Mouse (Mus musculus): Measurements from ENCODE around the gene C1ra.
"Not testable (repeated sequence)": the region's sequence is repeated elsewhere in the genome, so short reads cannot be mapped to it uniquely, and the experiment has no call there.

Gene C1ra

GRCm38 (mm10) chr6:124512355-124512836, at the start of gene C1ra:
C1ra (plus strand) TSS chr6:124512405.
- ATAC-seq (ENCODE audit: insufficient number of reproducible peaks, low FRiP score, low TSS enrichment) = 0 out of 2 replicates have a peak, but pooled peaks have one; percentile 28

- 0 out of 2 replicates have a peak, but pooled peaks have one; percentile 4 for ATAC-seq (ENCODE audit: insufficient number of reproducible peaks, low FRiP score, low TSS enrichment)
These were observed 48.3 kb upstream of the C1ra start for GRCm38 (mm10) chr6:124463881-124464291.

- ATAC-seq (ENCODE audit: insufficient number of reproducible peaks, low FRiP score, low TSS enrichment) = peak; percentile 91
These were observed 47.6 kb upstream of the C1ra start, which contains the start of gene Clstn3 for GRCm38 (mm10) chr6:124464305-124465271. Clstn3 (minus strand) TSS chr6:124464794.

- ATAC-seq (ENCODE audit: insufficient number of reproducible peaks, low FRiP score, low TSS enrichment) = no peak
These were observed 46.9 kb upstream of the C1ra start for GRCm38 (mm10) chr6:124465299-124465698.

- ATAC-seq (ENCODE audit: insufficient number of reproducible peaks, low FRiP score, low TSS enrichment) = no peak
These were observed 46.5 kb upstream of the C1ra start for GRCm38 (mm10) chr6:124465729-124466128.

DNA sequence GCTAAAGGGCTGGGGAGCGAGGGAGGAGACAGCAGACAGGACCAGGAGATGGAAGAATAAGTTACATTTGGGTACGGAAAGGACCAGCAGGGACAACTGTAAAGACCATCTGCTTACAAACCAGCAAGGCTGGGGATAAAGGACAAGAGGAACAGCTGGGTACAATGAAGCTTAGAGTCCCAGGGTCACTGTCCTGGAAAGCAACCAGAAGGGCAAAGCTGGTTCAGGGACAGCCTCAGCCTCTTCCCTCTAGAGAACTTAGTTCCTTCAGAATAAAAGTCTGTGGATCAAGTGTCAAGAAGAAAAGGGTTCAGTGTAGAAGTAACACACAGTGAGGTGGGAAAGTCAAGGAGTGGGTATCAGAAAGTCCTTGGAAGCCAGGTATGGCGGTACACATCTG, 41.1 kb upstream of the C1ra start:
- no peak for ATAC-seq (ENCODE audit: insufficient number of reproducible peaks, low FRiP score, low TSS enrichment)

DNA sequence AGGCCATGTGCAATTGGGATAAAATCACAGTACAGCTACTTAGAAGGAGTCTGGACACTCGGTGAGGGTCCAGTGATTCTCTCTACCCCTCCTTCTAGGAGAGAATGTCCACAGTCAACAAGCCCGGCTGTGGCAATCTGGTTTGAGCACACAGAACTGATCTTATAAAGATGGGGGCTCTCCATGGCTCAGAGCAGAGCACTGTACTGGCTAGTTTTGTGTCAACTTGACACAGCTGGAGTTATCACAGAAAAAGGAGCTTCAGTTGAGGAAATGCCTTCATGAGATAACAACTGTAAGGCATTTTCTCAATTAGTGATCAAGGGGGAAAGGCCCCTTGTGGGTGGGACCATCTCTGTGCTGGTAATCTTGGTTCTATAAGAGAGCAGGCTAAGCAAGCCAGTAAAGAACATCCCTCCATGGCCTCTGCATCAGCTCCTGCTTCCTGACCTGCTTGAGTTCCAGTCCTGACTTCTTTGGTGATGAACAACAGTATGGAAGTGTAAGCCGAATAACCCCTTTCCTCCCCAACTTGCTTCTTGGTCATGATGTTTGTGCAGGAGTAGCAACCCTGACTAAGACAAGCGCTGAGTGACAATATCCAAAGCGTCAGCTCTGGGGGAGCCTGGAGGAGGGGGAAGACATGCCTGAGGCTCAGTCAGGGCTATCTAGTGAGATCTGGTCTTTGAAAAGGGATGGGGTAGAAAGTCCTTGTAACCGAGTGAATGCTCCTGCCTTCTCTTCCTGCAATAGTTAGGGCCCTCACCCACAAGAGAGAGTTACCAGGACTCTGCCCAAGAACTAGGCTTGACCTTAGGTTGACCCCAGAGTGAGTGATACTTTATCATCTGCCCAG, 40.2 kb upstream of the C1ra start:
- ATAC-seq (ENCODE audit: insufficient number of reproducible peaks, low FRiP score, low TSS enrichment) = not testable (repeated sequence)

- ATAC-seq (ENCODE audit: insufficient number of reproducible peaks, low FRiP score, low TSS enrichment) = no peak
These were observed 39.4 kb upstream of the C1ra start for GRCm38 (mm10) chr6:124472801-124473200.

GRCm38 (mm10) chr6:124474621-124475020, 37.6 kb upstream of the C1ra start:
- ATAC-seq (ENCODE audit: insufficient number of reproducible peaks, low FRiP score, low TSS enrichment) = no peak

DNA sequence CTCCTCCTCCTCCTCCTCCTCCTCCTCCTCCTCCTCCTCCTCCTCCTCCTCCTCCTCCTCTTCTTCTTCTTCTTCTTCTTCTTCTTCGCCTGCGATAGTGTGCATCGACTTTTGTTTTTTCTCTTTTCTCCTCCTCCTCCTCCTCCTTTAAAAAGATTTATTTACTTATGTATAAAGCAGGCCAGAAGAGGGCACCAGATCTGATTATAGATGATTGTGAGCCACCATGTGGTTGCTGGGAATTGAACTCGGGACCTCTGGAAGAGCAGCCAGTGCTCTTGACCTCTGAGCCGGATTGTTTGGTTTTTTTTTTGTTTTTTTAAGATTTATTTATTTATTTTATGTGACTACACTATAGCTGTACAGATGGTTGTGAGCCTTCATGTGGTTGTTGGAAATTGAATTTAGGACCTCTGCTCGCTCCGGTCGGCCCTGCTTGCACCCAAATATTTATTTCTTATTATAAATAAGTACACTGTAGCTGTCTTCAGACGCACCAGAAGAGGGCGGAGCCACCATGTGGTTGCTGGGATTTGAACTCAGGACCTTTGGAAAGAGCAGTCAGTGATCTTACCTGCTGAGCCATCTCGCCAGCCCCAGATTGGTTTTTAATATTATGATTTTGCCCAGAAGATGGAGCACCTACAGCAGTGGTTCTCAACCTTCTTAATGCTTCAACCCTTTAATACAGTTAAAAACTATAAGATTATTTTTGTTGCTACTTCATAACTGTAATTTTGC, 36.7 kb upstream of the C1ra start:
- not testable (repeated sequence) for ATAC-seq (ENCODE audit: insufficient number of reproducible peaks, low FRiP score, low TSS enrichment)

DNA sequence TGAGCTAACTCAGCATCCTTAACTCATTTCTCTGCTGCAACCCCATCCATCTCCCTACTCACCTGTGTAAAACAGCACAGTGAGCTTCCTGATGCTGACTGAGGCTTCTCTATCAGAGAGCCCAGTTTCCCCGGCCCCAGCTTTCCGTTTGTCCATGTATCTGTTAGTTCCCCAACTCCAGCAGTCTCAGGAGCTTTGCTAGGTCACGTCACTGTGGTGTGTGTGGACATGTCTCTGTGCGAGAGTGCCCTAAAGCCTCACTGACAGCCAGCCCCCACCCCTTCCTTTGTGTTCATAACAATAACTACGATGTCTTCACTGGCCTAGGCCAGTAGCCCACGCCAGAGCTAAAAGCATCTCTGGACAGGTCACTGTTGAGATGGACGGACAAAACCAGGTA, 36.0 kb upstream of the C1ra start:
- ATAC-seq (ENCODE audit: insufficient number of reproducible peaks, low FRiP score, low TSS enrichment) = no peak

- ATAC-seq (ENCODE audit: insufficient number of reproducible peaks, low FRiP score, low TSS enrichment) = no peak
These were observed 35.4 kb upstream of the C1ra start for GRCm38 (mm10) chr6:124476796-124477195.

- ATAC-seq (ENCODE audit: insufficient number of reproducible peaks, low FRiP score, low TSS enrichment) = no peak
These were observed 35.0 kb upstream of the C1ra start for GRCm38 (mm10) chr6:124477221-124477655.

DNA sequence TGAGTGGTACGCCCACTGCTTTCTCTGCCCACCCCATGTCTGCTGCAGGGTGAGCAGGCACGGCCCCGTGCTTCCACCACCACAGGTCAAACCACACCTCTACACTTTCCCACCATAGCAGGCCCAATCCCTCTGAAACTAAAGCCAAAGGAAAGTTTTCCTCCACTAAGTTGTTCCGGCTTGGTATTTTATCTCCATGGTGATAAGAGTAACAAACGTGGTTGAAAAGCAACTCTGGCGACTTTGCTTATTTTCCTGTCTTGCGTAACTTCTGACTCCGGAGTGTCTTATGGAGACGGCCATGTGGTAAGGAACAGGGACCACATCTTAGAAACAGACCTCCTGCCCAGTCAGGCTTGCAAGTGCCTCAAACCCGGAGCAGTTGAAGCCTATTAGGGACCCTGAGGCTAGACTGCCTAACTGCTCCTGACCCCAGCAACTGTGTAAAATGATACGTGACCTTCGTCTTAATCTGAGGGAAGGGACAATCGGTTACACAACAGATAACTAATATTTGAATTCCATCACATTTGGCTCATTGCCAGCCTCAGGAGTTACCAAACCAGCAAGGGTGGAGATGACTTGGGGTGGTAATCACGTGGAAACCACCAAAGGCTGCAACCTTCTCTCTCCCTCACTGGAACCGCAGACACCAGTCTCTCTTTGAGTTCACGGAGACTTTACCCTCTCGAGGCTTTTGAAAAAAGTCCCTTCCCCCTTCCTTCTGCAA, 34.1 kb upstream of the C1ra start:
- ATAC-seq (ENCODE audit: insufficient number of reproducible peaks, low FRiP score, low TSS enrichment) = no peak

GRCm38 (mm10) chr6:124478874-124479572, 33.2 kb upstream of the C1ra start:
- ATAC-seq (ENCODE audit: insufficient number of reproducible peaks, low FRiP score, low TSS enrichment) = no peak

GRCm38 (mm10) chr6:124479573-124479930, 32.7 kb upstream of the C1ra start:
- no peak for ATAC-seq (ENCODE audit: insufficient number of reproducible peaks, low FRiP score, low TSS enrichment)

DNA sequence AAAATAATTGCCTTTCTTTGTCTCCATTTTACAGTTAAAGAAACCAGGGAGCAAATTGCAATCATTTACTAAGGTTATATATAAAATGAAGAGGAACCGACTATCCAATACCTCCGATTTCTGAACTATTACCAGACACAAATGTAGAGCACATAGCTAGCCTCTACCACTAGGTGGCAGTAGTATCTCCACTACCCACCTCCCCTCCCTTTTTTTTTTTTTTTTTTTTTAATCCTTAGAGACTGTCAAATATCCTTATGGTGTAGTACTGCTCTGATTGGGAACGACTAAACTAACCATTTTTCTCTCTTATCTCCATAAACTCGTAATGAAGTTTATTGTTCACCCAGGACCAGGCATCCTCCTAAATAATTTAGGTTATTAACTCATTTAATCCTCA, 31.9 kb upstream of the C1ra start:
- ATAC-seq (ENCODE audit: insufficient number of reproducible peaks, low FRiP score, low TSS enrichment) = no peak

- no peak for ATAC-seq (ENCODE audit: insufficient number of reproducible peaks, low FRiP score, low TSS enrichment)
These were observed 30.6 kb upstream of the C1ra start for GRCm38 (mm10) chr6:124481571-124481970.

GRCm38 (mm10) chr6:124483831-124484230, 28.4 kb upstream of the C1ra start:
- ATAC-seq (ENCODE audit: insufficient number of reproducible peaks, low FRiP score, low TSS enrichment) = not testable (repeated sequence)
